Mouse (Mus musculus): ENCODE measurements around the gene Ang2. TPM values are rescaled to one million over a fixed set of nuclear protein-coding genes. Genes with fewer than 3 reads are reported as not detected.
A peak's percentile ranks its signal among the peaks of the same experiment; 100 is the strongest.
"Not testable (repeated sequence)": the region's sequence is repeated elsewhere in the genome, so short reads cannot be mapped to it uniquely, and the experiment has no call there.

Ang2 gene
- not detected for total RNA-seq (2021)
- long read RNA-seq, experiment 1, result 0 reads
- long read RNA-seq, experiment 2, result 0 reads

DNA sequence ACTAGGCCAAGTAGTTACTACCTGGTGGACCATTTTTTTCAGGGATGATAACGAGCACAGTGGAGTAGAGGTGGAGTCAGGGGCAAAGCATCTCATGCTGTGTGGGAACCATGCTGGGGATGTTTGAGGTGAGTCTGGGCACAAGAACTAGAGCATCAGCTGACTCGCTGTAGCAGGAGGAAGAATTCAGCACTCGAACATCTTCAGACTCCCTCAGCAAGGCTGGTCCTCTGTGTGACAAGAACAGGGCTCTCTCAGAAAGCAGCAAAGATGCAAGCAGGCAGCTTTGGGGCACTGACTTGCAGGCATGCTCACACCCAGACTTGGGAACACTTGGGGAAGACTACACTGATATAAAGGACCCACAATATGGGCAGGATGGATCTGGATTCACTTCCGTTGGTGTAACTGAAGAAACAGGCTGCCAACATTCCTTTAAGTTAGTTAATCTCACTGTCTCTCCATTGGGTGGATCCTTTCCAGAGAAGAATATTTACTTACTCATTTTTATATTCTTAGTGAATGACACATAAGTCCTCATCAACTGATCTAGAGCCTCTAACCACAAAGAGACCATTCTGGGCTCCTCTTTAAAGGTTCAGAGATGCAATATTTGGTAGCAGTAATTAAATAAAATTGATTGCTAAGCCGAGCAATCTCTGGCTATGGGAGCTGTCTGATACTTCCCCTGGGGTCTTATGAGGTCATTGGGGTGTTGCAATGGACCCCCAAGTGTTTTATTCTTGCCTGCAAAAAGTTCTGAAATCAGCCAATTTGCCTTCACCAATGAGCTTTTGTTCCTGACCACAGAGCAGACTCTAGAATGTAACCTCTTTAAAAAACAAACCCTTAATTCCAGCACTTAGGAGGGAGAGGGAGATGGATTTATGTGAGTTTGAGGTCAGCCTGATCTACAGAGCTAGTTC lies at the start of gene Ang2:
TSS of gene Ang2 (minus strand) at position 51 of the 926 bp plus-strand sequence.
- no peak for DNase-seq (ENCODE audit: low spot score)

DNA sequence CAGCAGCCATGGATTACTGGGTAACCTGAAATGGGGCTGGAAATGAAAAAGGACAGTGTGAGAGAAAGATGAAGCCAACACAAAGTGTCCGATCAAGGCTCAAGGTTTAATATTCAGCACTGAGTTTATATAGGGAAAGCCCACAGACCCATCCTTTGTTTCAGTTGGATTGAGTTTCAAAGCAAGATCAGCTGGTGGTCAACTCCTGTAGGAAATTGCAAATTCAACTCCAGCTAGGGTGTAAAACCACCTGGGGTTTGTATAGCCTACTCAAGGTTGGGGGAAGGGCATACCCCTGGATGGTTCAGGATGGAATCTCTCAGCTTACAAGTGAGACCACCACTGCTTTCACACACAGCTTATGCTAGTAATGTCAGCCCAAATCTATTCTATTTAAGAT lies 48.8 kb upstream of the Ang2 start:
- no peak for DNase-seq (ENCODE audit: low spot score)

DNA sequence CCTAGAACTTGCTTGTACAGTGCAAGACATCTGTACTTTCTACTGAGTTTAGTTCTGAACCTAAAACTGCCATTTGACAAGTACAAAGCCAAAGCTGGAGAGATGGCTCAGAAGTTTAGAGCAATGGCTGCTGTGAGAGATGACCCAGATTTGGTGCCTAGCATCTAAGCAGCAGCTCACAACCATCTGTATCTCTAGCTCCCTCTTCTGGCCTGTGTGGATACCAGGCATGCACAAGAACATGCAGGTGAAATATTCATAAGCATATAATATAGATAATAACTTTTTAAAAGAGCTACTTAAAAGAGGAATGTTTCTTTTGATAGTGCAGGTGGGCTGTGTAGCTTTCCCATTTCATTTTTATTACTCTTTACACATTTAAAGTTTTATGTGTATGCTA lies 42.0 kb upstream of the Ang2 start:
- peak; percentile 55 for DNase-seq (ENCODE audit: low spot score)

DNA sequence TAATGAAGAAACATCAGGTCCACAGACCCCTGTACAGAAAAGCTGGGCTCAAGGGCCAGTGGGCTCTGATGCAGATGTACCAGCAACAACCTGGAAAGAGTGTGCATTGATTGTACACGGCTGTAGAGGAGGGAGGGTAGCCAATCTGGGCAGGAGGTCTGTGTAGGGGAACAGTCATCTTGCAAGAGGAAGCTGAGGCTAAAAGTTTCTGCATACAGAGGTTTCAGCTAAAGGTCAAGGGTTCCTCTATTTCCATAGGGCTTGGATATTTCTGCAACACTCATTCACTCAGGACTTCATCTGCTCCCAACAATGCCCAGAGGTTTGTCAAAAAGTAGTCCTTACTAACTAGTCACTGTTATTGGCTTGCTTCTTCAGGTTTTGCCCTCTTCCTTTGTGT lies 38.5 kb upstream of the Ang2 start:
- DNase-seq (ENCODE audit: low spot score), result not testable (repeated sequence)

DNA sequence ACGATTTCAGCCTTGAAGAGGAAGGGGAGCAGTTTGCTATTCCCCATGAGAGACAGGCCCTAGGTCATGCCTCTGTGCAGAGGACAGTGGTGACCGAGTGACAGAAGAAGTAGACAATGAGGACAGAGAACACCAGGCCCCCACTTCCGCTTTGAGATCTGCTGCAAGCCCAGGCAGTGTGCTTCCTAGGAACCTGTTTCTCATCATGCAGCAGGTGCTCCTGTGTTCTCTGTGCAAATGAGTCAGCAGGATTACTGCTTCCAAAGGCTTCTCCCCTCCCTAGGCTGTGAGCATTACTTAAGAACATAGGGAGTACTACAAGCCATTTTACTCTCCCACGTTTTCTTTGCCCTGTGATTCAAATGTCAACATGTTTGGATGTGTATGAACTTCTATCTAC lies 30.7 kb upstream of the Ang2 start:
- DNase-seq (ENCODE audit: low spot score), result not testable (repeated sequence)

DNA sequence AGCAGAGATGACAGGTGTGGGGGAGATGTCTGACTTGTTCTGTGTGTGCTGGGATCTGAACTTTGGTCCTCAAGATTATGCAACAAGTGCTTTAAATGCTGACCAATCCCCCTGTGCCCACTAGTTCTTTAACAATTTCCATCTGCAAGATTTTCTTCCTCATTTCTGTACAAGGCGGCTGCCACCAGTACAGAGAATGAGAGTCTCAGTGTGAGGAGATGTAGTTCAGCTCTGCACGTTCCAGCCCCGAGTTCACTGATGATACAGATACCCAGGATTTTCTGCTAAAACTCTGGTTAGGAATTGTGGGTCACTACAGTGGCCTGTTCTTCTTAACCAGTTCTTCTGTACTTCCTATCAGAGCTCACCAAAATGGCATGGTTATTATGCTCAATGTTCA lies 21.1 kb upstream of the Ang2 start:
- DNase-seq (ENCODE audit: low spot score), result not testable (repeated sequence)

DNA sequence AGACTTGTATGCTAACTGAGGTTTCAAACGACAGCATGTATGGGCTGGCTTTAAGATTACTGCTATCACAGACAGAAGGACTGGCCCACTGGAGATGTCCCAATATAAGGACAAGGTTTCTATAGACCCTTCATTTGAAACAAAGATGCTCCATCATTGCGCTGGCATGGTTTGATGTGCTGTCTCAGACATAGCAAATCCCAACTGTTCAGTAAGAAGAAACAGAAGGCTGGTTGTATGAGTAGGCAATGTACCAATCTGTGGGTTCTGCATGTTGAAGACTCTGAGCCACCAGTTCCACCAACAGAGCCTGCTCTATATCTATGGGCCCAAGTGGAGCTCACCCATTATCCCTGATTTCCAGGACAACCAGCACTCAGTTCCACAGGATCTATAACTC lies 4.2 kb upstream of the Ang2 start, which contains the start of gene Ear14:
TSS of gene Ear14 (plus strand) at position 277 of the 400 bp plus-strand sequence.
- no peak for DNase-seq (ENCODE audit: low spot score)

DNA sequence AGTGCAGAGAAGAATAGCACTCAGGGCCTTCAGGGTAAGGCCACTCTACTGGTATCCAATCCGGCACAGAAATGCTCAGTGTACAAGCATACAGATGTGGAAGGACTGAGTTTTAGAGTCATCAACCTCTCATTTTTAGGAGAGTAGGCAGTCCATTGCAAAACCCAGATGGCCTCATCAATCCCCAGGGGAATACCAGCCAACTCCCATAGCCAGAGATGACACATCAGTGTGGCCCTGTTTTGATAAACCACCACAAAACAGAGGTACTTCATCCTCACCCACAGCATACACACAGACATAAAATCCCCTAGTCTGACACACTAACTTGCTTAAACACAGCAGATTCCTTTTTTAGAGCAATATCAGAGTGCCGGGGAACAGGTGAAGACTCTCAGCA lies 1.5 kb upstream of the Ang2 start:
- no peak for DNase-seq (ENCODE audit: low spot score)

DNA sequence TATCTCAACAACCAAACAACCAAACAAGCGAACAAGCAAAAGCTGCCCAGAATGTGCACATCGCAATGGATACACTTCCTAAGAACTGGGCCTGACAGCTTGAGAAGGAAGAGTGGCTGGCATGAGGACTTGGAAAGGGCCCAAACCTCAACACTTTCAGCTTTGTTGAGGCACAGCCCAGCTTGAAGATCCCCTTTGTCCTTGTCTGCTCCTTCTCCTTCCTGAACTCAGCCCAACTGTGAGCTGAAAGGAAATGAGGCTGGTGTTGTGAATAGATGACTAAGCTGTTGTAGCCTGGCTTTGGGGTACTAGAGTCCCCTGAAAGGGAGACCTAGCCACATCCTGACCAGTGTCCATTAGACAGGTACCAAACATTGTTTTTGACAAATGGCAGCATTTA lies 1.1 kb upstream of the Ang2 start:
- DNase-seq (ENCODE audit: low spot score), result no peak

DNA sequence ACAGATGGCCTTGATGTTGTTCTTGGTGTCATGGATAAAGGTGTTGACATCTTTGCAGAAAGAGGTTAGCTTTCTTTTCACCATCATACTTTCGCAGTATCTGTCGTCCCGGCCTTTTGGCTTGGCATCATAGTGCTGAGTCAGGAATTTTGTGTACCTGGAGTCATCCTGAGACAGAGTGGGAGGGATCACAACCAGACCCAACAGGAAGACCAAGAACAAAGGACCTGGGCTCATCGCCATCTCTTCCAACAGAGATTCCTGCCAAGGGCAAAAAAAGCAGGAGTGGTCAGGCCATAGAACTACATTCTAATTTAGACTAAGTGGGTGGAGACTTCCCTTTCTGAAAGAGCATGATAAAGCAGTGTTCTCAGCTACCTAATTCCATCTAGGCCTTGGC lies 3.3 kb downstream of the Ang2 start:
- no peak for DNase-seq (ENCODE audit: low spot score)

DNA sequence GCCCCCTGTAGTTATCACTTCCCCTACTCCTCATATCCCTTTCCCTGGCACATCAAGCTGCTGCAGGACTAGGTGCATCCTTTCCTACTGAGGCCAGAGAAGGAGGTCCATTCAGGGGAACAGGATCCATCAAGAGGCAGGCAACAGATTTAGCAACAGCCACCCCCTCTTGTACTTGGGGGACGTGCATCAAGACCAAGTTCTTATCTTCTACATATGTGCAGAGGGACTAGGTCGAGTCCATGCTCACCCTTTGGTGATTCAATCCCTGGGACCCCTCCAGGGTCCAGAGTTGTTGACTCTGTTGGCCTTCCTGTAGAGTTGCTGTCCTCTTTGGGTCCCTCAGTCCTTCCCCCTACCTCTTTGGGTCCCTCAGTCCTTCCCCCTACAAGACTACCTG lies 17.9 kb downstream of the Ang2 start:
- DNase-seq (ENCODE audit: low spot score), result not testable (repeated sequence)

DNA sequence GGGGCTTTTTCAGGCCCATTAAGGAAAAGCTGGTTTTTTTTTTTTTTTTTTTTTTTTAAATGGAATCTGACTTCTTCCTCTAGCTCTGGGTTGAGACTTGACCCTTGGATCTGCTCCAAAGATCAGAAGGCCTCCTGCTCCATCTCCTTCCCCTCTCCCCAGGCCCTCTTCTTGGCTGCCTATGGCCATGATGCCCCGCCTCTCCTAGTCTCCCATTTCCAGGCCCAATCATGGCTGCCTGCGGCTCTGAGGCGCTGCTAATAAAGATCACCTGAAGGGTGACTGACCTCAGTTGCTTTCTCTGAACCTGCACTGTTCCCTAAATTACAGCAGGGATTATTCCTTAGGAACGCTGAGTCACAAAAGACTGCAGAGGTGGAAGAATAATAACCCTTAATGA lies 25.1 kb downstream of the Ang2 start:
- DNase-seq (ENCODE audit: low spot score), result no peak

DNA sequence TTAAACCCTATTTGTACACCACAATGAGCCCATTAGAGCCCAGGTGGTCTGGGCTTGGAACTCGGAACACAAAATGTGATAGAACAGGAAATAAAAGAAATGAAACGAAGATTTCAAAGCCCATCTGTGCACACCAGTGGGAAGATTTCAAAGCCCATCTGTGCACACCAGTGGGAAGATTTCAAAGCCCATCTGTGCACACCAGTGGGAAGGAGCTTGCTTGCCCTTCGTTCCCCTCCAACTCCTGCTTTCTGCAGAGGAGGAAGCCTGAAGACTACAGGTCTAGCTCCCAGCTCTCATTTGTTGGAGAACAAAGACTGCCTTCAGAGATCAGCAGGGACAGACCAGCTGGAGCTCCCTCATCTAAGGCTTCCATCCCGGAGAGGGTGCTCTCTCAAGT lies 26.0 kb downstream of the Ang2 start:
- not testable (repeated sequence) for DNase-seq (ENCODE audit: low spot score)

DNA sequence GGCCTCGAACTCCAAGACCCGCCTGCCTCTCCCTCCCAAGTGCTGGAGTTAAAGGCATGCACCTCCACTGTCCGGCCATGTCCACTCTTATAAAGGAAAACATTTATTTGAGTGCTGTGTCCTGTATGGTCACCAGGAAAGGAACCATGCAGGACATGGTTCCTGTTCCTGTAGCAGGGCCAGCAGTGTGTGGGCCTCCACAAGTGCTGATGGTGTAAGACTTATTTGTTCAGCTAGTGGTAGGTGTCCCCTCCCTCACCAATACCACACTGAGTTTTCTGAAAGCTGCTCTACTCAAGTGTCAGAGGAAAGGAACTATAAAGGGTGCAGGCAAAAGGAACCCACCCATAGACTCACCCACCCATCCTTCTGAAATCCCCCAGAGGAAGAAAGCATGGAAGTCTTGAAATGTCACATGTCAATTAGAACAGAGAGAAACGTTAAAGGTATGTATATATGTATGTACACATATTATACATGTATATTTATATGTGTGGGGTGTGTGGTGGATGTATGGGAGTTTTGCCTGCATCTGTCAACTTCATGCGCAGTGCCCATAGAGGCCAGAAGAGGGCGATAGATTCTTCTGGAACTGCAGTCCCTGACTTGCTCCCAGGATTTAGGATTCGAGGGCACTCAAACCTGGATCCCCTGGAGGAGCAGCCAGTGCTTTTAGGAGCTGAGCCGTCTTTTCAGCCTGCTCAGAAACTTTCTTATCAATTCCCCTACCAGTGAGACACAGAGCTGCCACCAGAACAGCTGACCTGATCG lies 26.7 kb downstream of the Ang2 start:
- peak; percentile 12 for DNase-seq (ENCODE audit: low spot score)

DNA sequence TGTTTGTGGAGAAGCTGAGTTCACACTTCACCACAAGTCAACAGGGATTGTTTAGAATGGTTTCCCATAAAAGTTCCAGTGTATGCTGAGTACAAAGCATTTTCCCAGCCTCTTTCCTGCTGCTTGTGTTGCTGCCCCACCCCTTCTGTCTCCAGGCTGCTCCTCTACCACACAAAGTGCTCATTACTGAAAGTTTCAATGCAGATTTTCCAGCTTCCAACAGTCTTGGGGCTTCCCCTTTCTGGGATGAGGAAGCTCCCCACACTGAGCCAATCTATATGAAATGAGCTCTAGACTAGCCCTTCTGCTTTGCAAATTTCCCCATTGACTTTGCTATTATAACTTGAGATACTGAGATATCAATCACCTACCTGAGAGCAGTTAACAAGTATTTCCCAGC lies 32.9 kb downstream of the Ang2 start:
- DNase-seq (ENCODE audit: low spot score), result no peak

DNA sequence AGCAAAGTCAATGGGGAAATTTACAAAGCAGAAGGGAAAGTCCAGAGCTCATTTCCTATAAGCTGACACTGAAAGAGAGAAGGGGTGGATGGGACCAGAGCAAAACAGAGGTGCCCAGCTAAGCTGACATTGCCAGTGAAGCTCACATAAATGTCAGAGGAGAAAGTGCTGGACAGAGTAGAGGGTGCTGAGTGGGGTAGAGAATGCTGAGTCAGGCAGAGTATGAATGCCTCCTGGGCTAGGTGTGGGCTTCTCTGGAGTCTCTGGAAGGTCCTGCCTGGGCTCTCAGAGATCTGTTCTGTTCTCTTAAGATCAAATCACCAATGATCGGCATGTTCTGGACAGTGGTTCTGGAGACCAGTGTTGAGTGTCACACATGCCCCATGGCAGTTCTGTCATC lies 33.5 kb downstream of the Ang2 start:
- DNase-seq (ENCODE audit: low spot score), result no peak

DNA sequence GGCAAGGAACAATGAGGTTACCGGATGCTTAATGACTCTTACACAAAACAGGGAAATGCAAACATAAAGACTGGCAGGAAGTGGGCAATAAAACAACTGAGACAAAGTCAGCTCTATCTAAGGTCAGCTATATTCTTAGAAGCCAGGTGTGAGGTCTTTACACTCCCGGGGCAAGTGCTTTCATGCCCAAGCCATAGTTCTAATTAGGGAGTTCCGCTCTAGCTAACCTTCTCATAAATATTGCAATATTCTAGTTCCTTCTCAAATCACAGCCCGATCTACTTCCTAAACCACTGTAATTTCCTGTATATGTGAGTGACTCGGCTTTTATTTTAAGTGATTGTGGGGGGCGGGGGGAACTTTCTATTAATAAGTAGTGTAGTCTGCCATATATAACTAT lies 35.6 kb downstream of the Ang2 start:
- DNase-seq (ENCODE audit: low spot score), result not testable (repeated sequence)

DNA sequence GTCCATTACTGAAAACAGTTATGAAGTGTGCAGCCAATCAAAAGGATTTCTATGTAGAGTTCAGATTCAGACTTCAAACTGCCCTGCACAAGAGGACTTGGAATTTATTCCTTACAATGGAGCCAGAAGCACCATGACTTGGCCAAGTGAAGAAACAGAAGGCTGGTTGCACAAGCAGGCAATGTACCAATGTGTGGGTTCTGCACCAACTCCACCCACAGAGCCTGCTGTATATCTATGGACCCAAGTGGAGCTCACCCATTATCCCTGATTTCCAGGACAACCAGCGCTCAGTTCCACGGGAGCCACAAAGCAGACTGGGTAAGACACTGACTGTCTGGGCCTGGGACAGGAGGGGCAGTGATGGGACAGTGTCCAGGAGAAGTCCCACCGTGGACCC lies 37.0 kb downstream of the Ang2 start, which contains the start of gene Rnase2b:
TSS of gene Rnase2b (plus strand) at position 285 of the 400 bp plus-strand sequence.
- DNase-seq (ENCODE audit: low spot score), result not testable (repeated sequence)

DNA sequence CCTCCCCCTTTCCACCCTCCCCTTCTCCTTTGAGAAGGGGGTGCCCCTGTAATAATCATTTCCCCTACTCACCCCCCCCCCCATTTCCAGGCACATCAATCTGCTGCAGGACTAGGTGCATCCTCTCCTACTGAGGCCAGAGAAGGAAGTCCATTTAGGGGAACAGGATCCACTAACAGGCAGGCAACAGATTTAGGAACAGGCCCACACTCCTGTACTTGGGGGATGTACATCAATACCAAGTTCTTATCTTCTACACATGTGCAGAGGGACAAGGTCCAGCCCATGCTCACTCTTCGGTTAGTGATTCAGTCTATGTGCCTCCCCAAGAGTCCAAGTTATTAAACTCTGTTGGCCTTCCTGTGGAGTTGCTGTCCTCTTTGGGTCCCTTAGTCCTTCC lies 41.9 kb downstream of the Ang2 start:
- DNase-seq (ENCODE audit: low spot score), result no peak

DNA sequence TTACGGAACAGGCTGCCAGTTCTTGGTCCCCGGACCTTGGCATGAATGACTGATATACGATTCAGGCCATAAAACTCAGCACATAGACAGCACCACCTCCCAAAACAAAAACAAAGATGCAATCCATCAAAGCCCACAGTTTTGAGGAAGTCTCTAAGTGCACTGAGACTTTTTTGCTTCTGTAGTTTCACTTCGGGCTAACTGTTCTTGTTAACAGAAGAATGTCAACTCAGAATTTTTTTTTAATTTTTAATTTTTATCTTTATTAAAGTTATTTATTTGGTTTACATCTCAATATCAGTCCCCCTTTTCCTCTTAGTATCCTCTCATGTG lies 42.2 kb downstream of the Ang2 start:
- no peak for DNase-seq (ENCODE audit: low spot score)

DNA sequence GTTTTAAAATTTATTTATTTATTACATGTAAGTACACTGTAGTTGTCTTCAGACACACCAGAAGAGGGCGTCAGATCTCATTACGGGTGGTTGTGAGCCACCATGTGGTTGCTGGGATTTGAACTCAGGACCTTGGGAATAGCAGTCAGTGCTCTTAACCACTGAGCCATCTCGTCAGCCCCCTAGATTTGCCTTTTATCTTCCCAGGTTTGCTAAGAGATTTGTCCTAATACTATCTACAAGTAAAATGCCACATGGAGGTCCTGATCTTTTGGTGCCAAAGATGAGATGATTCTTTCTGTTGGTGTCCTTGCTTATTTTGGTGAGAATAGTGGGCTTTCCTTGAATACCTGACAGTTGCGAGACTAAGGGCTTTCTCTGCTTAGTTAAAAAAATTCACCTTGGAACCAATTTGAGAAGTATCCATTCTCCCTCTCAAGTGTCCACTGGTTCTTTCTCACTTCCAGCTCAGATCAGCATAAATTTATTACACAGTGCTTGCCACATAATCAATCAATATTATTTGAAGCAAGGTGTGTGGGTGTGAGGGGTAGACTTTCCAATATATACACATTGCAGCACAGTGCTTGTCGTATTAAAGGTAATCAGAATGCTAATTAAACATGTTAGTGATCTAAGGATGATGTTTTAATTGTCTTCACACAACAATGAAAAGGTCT lies 42.8 kb downstream of the Ang2 start:
- DNase-seq (ENCODE audit: low spot score), result no peak

Data from gastrocnemius, adult 18-20 months (tissue).